In the genomic region with DNA sequence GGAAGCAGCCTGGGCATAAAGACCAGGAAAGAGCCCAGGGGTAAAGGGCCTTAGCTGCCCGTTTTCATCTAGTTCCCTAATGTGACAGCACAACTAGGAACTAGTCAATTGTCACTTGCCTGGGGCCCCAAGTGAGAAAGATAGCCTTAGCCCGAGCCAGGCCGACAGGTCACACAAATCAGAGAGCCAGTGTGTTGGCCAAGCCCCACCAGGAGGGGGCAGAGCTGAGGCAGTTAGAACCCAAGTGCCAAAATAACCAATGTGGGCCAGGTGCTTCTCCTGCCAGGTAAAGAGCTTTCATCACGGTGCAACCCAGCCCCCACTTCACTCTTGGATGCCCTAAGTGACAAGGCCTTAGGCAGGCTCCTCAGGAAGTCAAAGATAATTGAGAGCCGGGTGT, we compare ENCODE assay signal across 8 mouse cellular contexts.
DNase-seq lines count a peak whose midpoint lies in the region; ATAC-seq and TF ChIP-seq lines count a peak whose summit lies in the region.

No protein-coding gene starts in this region.

- 66% methylated on average over 5 of the region's 5 CpGs for WGBS in kidney, embryonic 15.5 days
- 47% methylated on average over 5 of the region's 5 CpGs for WGBS in embryonic facial prominence, embryonic 10.5 days
- WGBS in small intestine, adult 2 months = 50% methylated on average over 5 of the region's 5 CpGs

- H3K9me3 ChIP-seq in kidney, embryonic 15.5 days (replicated peaks) = no peaks in the 10 kb centered on the region
- H3K9me3 ChIP-seq in embryonic facial prominence, embryonic 10.5 days = no peaks in the 10 kb centered on the region

- no peaks in the 10 kb centered on the region for H3K36me3 ChIP-seq in kidney, embryonic 15.5 days
- no peaks in the 10 kb centered on the region for H3K36me3 ChIP-seq in embryonic facial prominence, embryonic 10.5 days (replicated peaks)
- H3K36me3 ChIP-seq in small intestine, adult 2 months (ENCODE audit: control insufficient read depth, insufficient read depth, low read length) = no peaks in the 10 kb centered on the region

- no peak overlapping the region for H3K27ac ChIP-seq in kidney, embryonic 15.5 days
- H3K27ac ChIP-seq in embryonic facial prominence, embryonic 10.5 days (replicated peaks) = no peak overlapping the region
- H3K27ac ChIP-seq in small intestine, adult 2 months (ENCODE audit: insufficient read depth, low read depth, low read length) = no peak overlapping the region

- H3K9ac ChIP-seq in kidney, embryonic 15.5 days = no peak overlapping the region

- no peak overlapping the region for H3K4me3 ChIP-seq in kidney, embryonic 15.5 days (replicated peaks)
- H3K4me3 ChIP-seq in embryonic facial prominence, embryonic 10.5 days = no peak overlapping the region
- H3K4me3 ChIP-seq in small intestine, adult 2 months (ENCODE audit: low read depth, low read length) = no peak overlapping the region

- DNase-seq in kidney, adult 11 months = peak; percentile 12
- peak; percentile 31 for DNase-seq in ES-CJ7 (ENCODE audit: low read depth, low spot score)
- peak; percentile 41 for DNase-seq in embryonic facial prominence, embryonic 10.5 days (ENCODE audit: low spot score)
- no peak for DNase-seq in gastrocnemius, postnatal 14 days
- no peak for DNase-seq in gastrocnemius, postnatal 4 days (ENCODE audit: low spot score in 2 of 2)

- intact Hi-C loops in gastrocnemius, postnatal 14 days (cut with DNase I; ENCODE audit: low total_unique reads) = loop anchor here (10.0 kb wide), 1 partner anchor 136 kb away; no protein-coding TSS in a partner anchor

- no peak for TF ChIP-seq POLR2A in small intestine, adult 2 months (IDR thresholded peaks at IDR 0.05; ENCODE audit: low read depth, low read length)

- TF ChIP-seq CTCF in small intestine, adult 2 months (IDR thresholded peaks at IDR 0.05; ENCODE audit: extremely low read depth, insufficient read length, insufficient replicate concordance, low read depth, low read length) = peak; percentile 52; the same call in 1 of the 2 replicates

- no peaks in the 10 kb centered on the region for H3K27me3 ChIP-seq in kidney, embryonic 15.5 days
- no peaks in the 10 kb centered on the region for H3K27me3 ChIP-seq in embryonic facial prominence, embryonic 10.5 days (replicated peaks; ENCODE audit: low read depth, poor library complexity, severe bottlenecking)
- H3K27me3 ChIP-seq in small intestine, adult 2 months (ENCODE audit: control insufficient read depth, insufficient read depth, low read length) = no peaks in the 10 kb centered on the region

- ATAC-seq in kidney, embryonic 15.5 days (replicated peaks; ENCODE audit: low FRiP score) = no peak
- no peak for ATAC-seq in cerebellum, adult (ENCODE audit: insufficient number of reproducible peaks, low FRiP score, low TSS enrichment)

- no peak overlapping the region for H3K4me2 ChIP-seq in kidney, embryonic 15.5 days

- H3K4me1 ChIP-seq in kidney, embryonic 15.5 days = peaks cover 28% of the 10 kb centered on the region
- H3K4me1 ChIP-seq in embryonic facial prominence, embryonic 10.5 days = peaks cover 21% of the 10 kb centered on the region
- no peaks in the 10 kb centered on the region for H3K4me1 ChIP-seq in small intestine, adult 2 months (ENCODE audit: control insufficient read depth, insufficient read depth, insufficient read length, low read length)

Comparison
In these comparisons a context has a peak if more than half of its experiments do, and no peak if none do; other contexts are left out.
1. DNase-seq: peak in kidney, adult 11 months (single experiment), ES-CJ7 (single experiment) and embryonic facial prominence, embryonic 10.5 days (single experiment); none in gastrocnemius, postnatal 14 days (single experiment) and gastrocnemius, postnatal 4 days (0 of 2).